Mouse (Mus musculus): ENCODE measurements around the gene Tmcc3.

DNA sequence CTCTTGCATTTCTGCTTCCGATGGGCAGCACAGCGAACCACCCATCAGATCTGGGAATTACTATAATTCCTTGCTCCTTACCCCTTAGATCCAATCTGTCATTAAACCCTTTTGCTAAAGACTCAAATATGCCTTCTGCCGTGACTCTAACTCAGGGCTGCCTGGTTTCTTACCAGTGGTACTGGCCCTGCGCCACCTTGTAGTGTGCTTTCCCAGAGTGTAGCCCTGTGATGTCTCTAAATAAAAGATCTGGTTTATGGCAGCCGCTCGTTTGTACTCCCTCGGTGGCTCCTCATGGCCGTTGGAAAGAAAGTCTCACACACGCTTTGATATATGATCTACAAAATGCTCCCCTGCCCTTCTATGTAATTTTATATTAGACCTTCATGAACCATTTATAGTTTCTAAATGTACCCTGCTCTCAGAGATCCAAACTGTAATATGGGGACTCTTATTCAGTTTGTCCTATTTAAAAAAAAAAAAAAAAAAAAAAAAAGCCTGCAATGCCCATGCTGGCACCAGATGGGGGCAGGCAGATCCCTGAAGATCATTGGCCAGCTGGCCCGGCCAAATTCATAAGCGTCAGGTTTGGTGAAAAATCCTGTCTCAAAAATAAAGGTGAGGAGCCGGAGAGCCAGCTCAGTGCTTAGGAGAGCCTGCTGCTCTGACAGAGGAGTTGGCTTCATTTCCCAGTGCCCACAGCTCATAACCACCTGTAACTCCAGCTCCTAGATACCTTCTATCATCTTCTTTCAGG lies 116.6 kb downstream of the Tmcc3 start:
- TF ChIP-seq POLR2A (IDR thresholded peaks at IDR 0.05; ENCODE audit: insufficient read depth, low read depth, low read length) (no peak), CTCF (IDR thresholded peaks at IDR 0.05; ENCODE audit: insufficient read depth, low read depth, low read length) (no peak)
